Mouse (Mus musculus) spleen, adult 2 months (tissue): ENCODE results near the gene Eif4a1.
A peak's percentile ranks its signal among the peaks of the same experiment; 100 is the strongest.

Experiments used
- CTCF ChIP-seq: fragments of 200-500 bp; IDR thresholded peaks from 2 replicates; pipeline ENCODE4 v1.5.1; 2011; ENCODE audit warnings: mild to moderate bottlenecking, inconsistent platforms; ENCODE audit not compliant: insufficient read depth, insufficient read length, insufficient replicate concordance; ENCODE audit errors: extremely low read depth
- POLR2A ChIP-seq: fragments of 200-500 bp; IDR thresholded peaks from 2 replicates; pipeline ENCODE4 v1.6.1; 2011; ENCODE audit warnings: low read depth, low read length, inconsistent platforms

- TF ChIP-seq CTCF (peak; percentile 62; the same call in 1 of the 2 replicates), POLR2A (no peak)
Observed at GRCm38 (mm10) chr11:69656617-69657461, 15.4 kb downstream of the Eif4a1 start.
